Mouse (Mus musculus): ENCODE results near the gene Myl7. TPM values are rescaled to one million over a fixed set of nuclear protein-coding genes. Genes with fewer than 3 reads are reported as not detected.
"Not testable (repeated sequence)": the region's sequence is repeated elsewhere in the genome, so short reads cannot be mapped to it uniquely, and the experiment has no call there.

The Myl7 gene
- total RNA-seq (2017): not detected in 3 replicates

- ATAC-seq (replicated peaks; ENCODE audit: insufficient number of reproducible peaks, low FRiP score, low TSS enrichment, poor library complexity, severe bottlenecking): no peak
Measured at GRCm38 (mm10) chr11:5898531-5898930, at the start of gene Myl7. Gene Myl7, minus strand, starts transcription at chr11:5898782.

- no peak for ATAC-seq (replicated peaks; ENCODE audit: insufficient number of reproducible peaks, low FRiP score, low TSS enrichment, poor library complexity, severe bottlenecking)
Measured at GRCm38 (mm10) chr11:5947796-5948195, 49.2 kb upstream of the Myl7 start.

GRCm38 (mm10) chr11:5945096-5945495 is 46.5 kb upstream of the Myl7 start:
- no peak for ATAC-seq (replicated peaks; ENCODE audit: insufficient number of reproducible peaks, low FRiP score, low TSS enrichment, poor library complexity, severe bottlenecking)

GRCm38 (mm10) chr11:5942966-5943365 is 44.4 kb upstream of the Myl7 start:
- no peak for ATAC-seq (replicated peaks; ENCODE audit: insufficient number of reproducible peaks, low FRiP score, low TSS enrichment, poor library complexity, severe bottlenecking)

- ATAC-seq (replicated peaks; ENCODE audit: insufficient number of reproducible peaks, low FRiP score, low TSS enrichment, poor library complexity, severe bottlenecking): not testable (repeated sequence)
Measured at GRCm38 (mm10) chr11:5934531-5934930, 35.9 kb upstream of the Myl7 start.

- ATAC-seq (replicated peaks; ENCODE audit: insufficient number of reproducible peaks, low FRiP score, low TSS enrichment, poor library complexity, severe bottlenecking): not testable (repeated sequence)
Measured at GRCm38 (mm10) chr11:5931947-5932346, 33.4 kb upstream of the Myl7 start.

- ATAC-seq (replicated peaks; ENCODE audit: insufficient number of reproducible peaks, low FRiP score, low TSS enrichment, poor library complexity, severe bottlenecking): no peak
Measured at GRCm38 (mm10) chr11:5930578-5930977, 32.0 kb upstream of the Myl7 start.

- ATAC-seq (replicated peaks; ENCODE audit: insufficient number of reproducible peaks, low FRiP score, low TSS enrichment, poor library complexity, severe bottlenecking): no peak
Measured at GRCm38 (mm10) chr11:5926696-5927220, 28.2 kb upstream of the Myl7 start.

- ATAC-seq (replicated peaks; ENCODE audit: insufficient number of reproducible peaks, low FRiP score, low TSS enrichment, poor library complexity, severe bottlenecking): no peak
Measured at GRCm38 (mm10) chr11:5924699-5925098, 26.1 kb upstream of the Myl7 start.

GRCm38 (mm10) chr11:5920323-5920960 is 21.9 kb upstream of the Myl7 start:
- ATAC-seq (replicated peaks; ENCODE audit: insufficient number of reproducible peaks, low FRiP score, low TSS enrichment, poor library complexity, severe bottlenecking): no peak

GRCm38 (mm10) chr11:5919606-5920005 is 21.0 kb upstream of the Myl7 start:
- no peak for ATAC-seq (replicated peaks; ENCODE audit: insufficient number of reproducible peaks, low FRiP score, low TSS enrichment, poor library complexity, severe bottlenecking)

GRCm38 (mm10) chr11:5918111-5918510 is 19.5 kb upstream of the Myl7 start:
- ATAC-seq (replicated peaks; ENCODE audit: insufficient number of reproducible peaks, low FRiP score, low TSS enrichment, poor library complexity, severe bottlenecking): no peak

- ATAC-seq (replicated peaks; ENCODE audit: insufficient number of reproducible peaks, low FRiP score, low TSS enrichment, poor library complexity, severe bottlenecking): no peak
Measured at GRCm38 (mm10) chr11:5916178-5916548, 17.6 kb upstream of the Myl7 start.

GRCm38 (mm10) chr11:5915429-5916177 is 17.0 kb upstream of the Myl7 start:
- ATAC-seq (replicated peaks; ENCODE audit: insufficient number of reproducible peaks, low FRiP score, low TSS enrichment, poor library complexity, severe bottlenecking): no peak

- ATAC-seq (replicated peaks; ENCODE audit: insufficient number of reproducible peaks, low FRiP score, low TSS enrichment, poor library complexity, severe bottlenecking): no peak
Measured at GRCm38 (mm10) chr11:5914940-5915339, 16.4 kb upstream of the Myl7 start.

GRCm38 (mm10) chr11:5913936-5914335 is 15.4 kb upstream of the Myl7 start:
- ATAC-seq (replicated peaks; ENCODE audit: insufficient number of reproducible peaks, low FRiP score, low TSS enrichment, poor library complexity, severe bottlenecking): no peak

GRCm38 (mm10) chr11:5913256-5913655 is 14.7 kb upstream of the Myl7 start:
- no peak for ATAC-seq (replicated peaks; ENCODE audit: insufficient number of reproducible peaks, low FRiP score, low TSS enrichment, poor library complexity, severe bottlenecking)

GRCm38 (mm10) chr11:5912635-5913034 is 14.1 kb upstream of the Myl7 start:
- no peak for ATAC-seq (replicated peaks; ENCODE audit: insufficient number of reproducible peaks, low FRiP score, low TSS enrichment, poor library complexity, severe bottlenecking)

- no peak for ATAC-seq (replicated peaks; ENCODE audit: insufficient number of reproducible peaks, low FRiP score, low TSS enrichment, poor library complexity, severe bottlenecking)
Measured at GRCm38 (mm10) chr11:5908642-5909041, 10.1 kb upstream of the Myl7 start.

- no peak for ATAC-seq (replicated peaks; ENCODE audit: insufficient number of reproducible peaks, low FRiP score, low TSS enrichment, poor library complexity, severe bottlenecking)
Measured at GRCm38 (mm10) chr11:5907096-5907495, 8.5 kb upstream of the Myl7 start.

All from monocyte, adult 5-6 weeks (primary cell).